Mouse (Mus musculus): ENCODE measurements around the gene Cxcl12.

Cxcl12 gene

GRCm38 (mm10) chr6:117175113-117175793, 6.9 kb downstream of the Cxcl12 start:
- DNase-seq (ENCODE audit: low spot score), result no peak

GRCm38 (mm10) chr6:117176406-117176805, 8.1 kb downstream of the Cxcl12 start:
- DNase-seq (ENCODE audit: low spot score), result no peak

- DNase-seq (ENCODE audit: low spot score), result no peak
These were observed 12.0 kb downstream of the Cxcl12 start for GRCm38 (mm10) chr6:117180303-117180702.

- no peak for DNase-seq (ENCODE audit: low spot score)
These were observed 17.0 kb downstream of the Cxcl12 start for GRCm38 (mm10) chr6:117185381-117185780.

GRCm38 (mm10) chr6:117190453-117190852, 22.1 kb downstream of the Cxcl12 start:
- DNase-seq (ENCODE audit: low spot score), result no peak

- no peak for DNase-seq (ENCODE audit: low spot score)
These were observed 23.4 kb downstream of the Cxcl12 start for GRCm38 (mm10) chr6:117191741-117192140.

GRCm38 (mm10) chr6:117192678-117193077, 24.3 kb downstream of the Cxcl12 start:
- DNase-seq (ENCODE audit: low spot score), result no peak

- DNase-seq (ENCODE audit: low spot score), result no peak
These were observed 26.9 kb downstream of the Cxcl12 start for GRCm38 (mm10) chr6:117195270-117195669.

GRCm38 (mm10) chr6:117198871-117199270, 30.5 kb downstream of the Cxcl12 start:
- DNase-seq (ENCODE audit: low spot score), result no peak

GRCm38 (mm10) chr6:117199718-117200117, 31.4 kb downstream of the Cxcl12 start:
- DNase-seq (ENCODE audit: low spot score), result no peak

- no peak for DNase-seq (ENCODE audit: low spot score)
These were observed 32.6 kb downstream of the Cxcl12 start for GRCm38 (mm10) chr6:117200916-117201315.

- no peak for DNase-seq (ENCODE audit: low spot score)
These were observed 33.1 kb downstream of the Cxcl12 start for GRCm38 (mm10) chr6:117201396-117201795.

- no peak for DNase-seq (ENCODE audit: low spot score)
These were observed 33.5 kb downstream of the Cxcl12 start for GRCm38 (mm10) chr6:117201859-117202258.

- DNase-seq (ENCODE audit: low spot score), result no peak
These were observed 34.6 kb downstream of the Cxcl12 start for GRCm38 (mm10) chr6:117202856-117203400.

GRCm38 (mm10) chr6:117204112-117204511, 35.8 kb downstream of the Cxcl12 start:
- DNase-seq (ENCODE audit: low spot score), result no peak

- no peak for DNase-seq (ENCODE audit: low spot score)
These were observed 38.5 kb downstream of the Cxcl12 start for GRCm38 (mm10) chr6:117206834-117207233.

- peak; percentile 92 for DNase-seq (ENCODE audit: low spot score)
These were observed 39.0 kb downstream of the Cxcl12 start for GRCm38 (mm10) chr6:117207289-117207688.

GRCm38 (mm10) chr6:117210086-117210485, 41.8 kb downstream of the Cxcl12 start:
- no peak for DNase-seq (ENCODE audit: low spot score)

GRCm38 (mm10) chr6:117210536-117210935, 42.2 kb downstream of the Cxcl12 start:
- DNase-seq (ENCODE audit: low spot score), result no peak

GRCm38 (mm10) chr6:117214506-117214905, 46.2 kb downstream of the Cxcl12 start:
- no peak for DNase-seq (ENCODE audit: low spot score)

- no peak for DNase-seq (ENCODE audit: low spot score)
These were observed 50.3 kb downstream of the Cxcl12 start for GRCm38 (mm10) chr6:117218442-117219299.

- peak; percentile 60 for DNase-seq (ENCODE audit: low spot score)
These were observed 51.0 kb downstream of the Cxcl12 start for GRCm38 (mm10) chr6:117219300-117219680.

GRCm38 (mm10) chr6:117219911-117220481, 51.7 kb downstream of the Cxcl12 start:
- DNase-seq (ENCODE audit: low spot score), result no peak

Measured in adipocyte (in vitro differentiated cells).